Mouse (Mus musculus): ENCODE measurements around the gene Stard10. TPM values are rescaled to one million over a fixed set of nuclear protein-coding genes. Genes with fewer than 3 reads are reported as not detected.

The Stard10 gene
- total and polyA plus RNA-seq, 2 experiments from 2014 or later: 45.9 to 62.6 TPM

DNA sequence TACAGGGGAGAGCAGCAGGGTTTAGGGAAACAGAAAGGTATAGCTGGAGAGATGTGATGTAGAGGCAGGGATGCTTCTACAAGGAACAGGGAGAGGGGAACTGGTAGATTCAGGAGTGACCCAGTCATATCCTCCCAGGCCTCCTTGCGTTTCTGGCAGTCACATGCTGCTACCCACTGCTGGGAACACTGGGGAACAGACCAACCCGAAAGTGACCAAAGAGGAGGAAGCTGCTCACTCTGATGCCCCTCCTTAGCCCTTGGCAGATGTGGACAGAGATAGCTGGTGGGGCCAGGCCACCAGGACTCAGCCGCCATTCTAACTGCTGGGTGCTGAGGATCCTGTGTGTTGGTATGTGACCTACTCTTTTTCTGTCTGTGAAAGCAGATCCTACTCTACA is 66.9 kb downstream of the Stard10 start:
- TF ChIP-seq CTCF (IDR thresholded peaks at IDR 0.05; ENCODE audit: low read depth) (no peak), EP300 (IDR thresholded peaks at IDR 0.05; ENCODE audit: low read depth) (no peak)
- Histone ChIP-seq H3K9me3 (replicated peaks; ENCODE audit: control insufficient read depth, low read length) (no peaks in the 10 kb centered on the region), H3K27me3 (ENCODE audit: control insufficient read depth, insufficient read depth, low read length) (no peaks in the 10 kb centered on the region), H3K27ac (ENCODE audit: low read depth) (no peak overlapping the region), H3K4me2 (ENCODE audit: low read depth, low read length) (no peak overlapping the region), H3K4me1 (ENCODE audit: control insufficient read depth, insufficient read depth) (peaks cover 24% of the 10 kb centered on the region), H3K4me3 (ENCODE audit: low read depth, low read length) (no peak overlapping the region), H3K9ac (replicated peaks; ENCODE audit: low read depth, low read length) (no peak overlapping the region), H3K36me3 (replicated peaks; ENCODE audit: control insufficient read depth, insufficient read depth, low read length) (peaks cover 26% of the 10 kb centered on the region)
- no peak for DNase-seq (ENCODE audit: low spot score)
- no peak for ATAC-seq (ENCODE audit: insufficient read depth, low read depth)
- 83% methylated on average over 3 of the region's 3 CpGs for WGBS

DNA sequence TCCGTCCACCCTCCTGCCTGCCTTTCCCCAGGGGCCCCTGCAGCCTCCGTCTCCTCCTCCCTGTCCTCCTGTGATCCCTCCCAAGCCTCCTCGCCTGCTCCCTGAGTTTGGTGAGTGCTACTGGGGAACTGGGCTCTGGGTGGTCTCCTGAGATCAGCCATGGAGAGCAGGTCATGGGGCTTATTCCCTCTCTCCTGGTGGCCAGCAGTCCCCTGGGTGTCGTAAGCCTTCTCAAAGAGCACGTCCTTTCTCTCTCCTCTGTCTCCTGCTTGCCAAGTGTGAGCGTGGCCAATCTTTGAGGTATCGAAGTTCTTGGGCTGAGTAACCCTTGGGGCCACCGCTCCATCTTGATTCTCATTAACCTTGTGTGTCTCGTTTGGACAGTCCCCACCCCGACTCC is 68.0 kb downstream of the Stard10 start:
- H3K27ac ChIP-seq (ENCODE audit: low read depth): peak overlapping the region; percentile 43
- peak overlapping the region; percentile 22; the same call in 1 of the 2 replicates for H3K4me2 ChIP-seq (ENCODE audit: low read depth, low read length)
- H3K36me3 ChIP-seq (replicated peaks; ENCODE audit: control insufficient read depth, insufficient read depth, low read length): peaks cover 30% of the 10 kb centered on the region
- H3K4me3 ChIP-seq (ENCODE audit: low read depth, low read length): no peak overlapping the region
- DNase-seq (ENCODE audit: low spot score): no peak
- ATAC-seq (ENCODE audit: insufficient read depth, low read depth): no peak
- H3K27me3 ChIP-seq (ENCODE audit: control insufficient read depth, insufficient read depth, low read length): no peaks in the 10 kb centered on the region
- TF ChIP-seq EP300 (IDR thresholded peaks at IDR 0.05; ENCODE audit: low read depth) (no peak), CTCF (IDR thresholded peaks at IDR 0.05; ENCODE audit: low read depth) (no peak)
- 50% methylated on average over 10 of the region's 10 CpGs for WGBS
- no peaks in the 10 kb centered on the region for H3K9me3 ChIP-seq (replicated peaks; ENCODE audit: control insufficient read depth, low read length)
- no peak overlapping the region for H3K9ac ChIP-seq (replicated peaks; ENCODE audit: low read depth, low read length)
- peaks cover 16% of the 10 kb centered on the region for H3K4me1 ChIP-seq (ENCODE audit: control insufficient read depth, insufficient read depth)

DNA sequence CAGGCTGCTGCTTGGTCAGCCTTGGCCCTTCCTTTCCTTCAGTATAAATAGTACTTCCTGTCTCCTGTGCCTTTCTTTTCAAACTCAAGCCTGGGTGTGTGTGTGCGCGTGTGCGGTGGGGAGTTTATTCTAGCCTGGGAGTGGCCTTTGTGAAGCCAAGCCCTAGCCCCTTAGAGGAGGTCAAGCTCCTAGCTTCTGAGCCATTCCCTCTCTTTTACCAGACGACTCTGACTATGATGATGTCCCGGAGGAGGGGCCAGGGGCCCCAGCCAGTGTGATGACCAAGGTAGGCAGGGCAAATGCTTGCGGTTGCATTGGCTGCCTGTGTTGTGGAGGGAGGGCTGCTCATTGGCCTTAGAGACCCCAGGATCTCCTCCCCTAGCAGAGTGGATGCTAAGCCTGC is 68.4 kb downstream of the Stard10 start:
- H3K36me3 ChIP-seq (replicated peaks; ENCODE audit: control insufficient read depth, insufficient read depth, low read length): peaks cover 34% of the 10 kb centered on the region
- peak; percentile 45 for DNase-seq (ENCODE audit: low spot score)
- WGBS: 52% methylated on average over 6 of the region's 6 CpGs
- TF ChIP-seq CTCF (IDR thresholded peaks at IDR 0.05; ENCODE audit: low read depth) (no peak), EP300 (IDR thresholded peaks at IDR 0.05; ENCODE audit: low read depth) (no peak)
- peaks cover 19% of the 10 kb centered on the region for H3K4me1 ChIP-seq (ENCODE audit: control insufficient read depth, insufficient read depth)
- H3K9ac ChIP-seq (replicated peaks; ENCODE audit: low read depth, low read length): no peak overlapping the region; the same call in 1 of the 2 replicates
- H3K27me3 ChIP-seq (ENCODE audit: control insufficient read depth, insufficient read depth, low read length): no peaks in the 10 kb centered on the region
- peak overlapping the region; percentile 22; the same call in 1 of the 2 replicates for H3K4me2 ChIP-seq (ENCODE audit: low read depth, low read length)
- no peaks in the 10 kb centered on the region for H3K9me3 ChIP-seq (replicated peaks; ENCODE audit: control insufficient read depth, low read length)
- H3K4me3 ChIP-seq (ENCODE audit: low read depth, low read length): peak overlapping the region; percentile 12; the same call in 1 of the 2 replicates
- peak; percentile 40 for ATAC-seq (ENCODE audit: insufficient read depth, low read depth)
- peak overlapping the region; percentile 43 for H3K27ac ChIP-seq (ENCODE audit: low read depth)

DNA sequence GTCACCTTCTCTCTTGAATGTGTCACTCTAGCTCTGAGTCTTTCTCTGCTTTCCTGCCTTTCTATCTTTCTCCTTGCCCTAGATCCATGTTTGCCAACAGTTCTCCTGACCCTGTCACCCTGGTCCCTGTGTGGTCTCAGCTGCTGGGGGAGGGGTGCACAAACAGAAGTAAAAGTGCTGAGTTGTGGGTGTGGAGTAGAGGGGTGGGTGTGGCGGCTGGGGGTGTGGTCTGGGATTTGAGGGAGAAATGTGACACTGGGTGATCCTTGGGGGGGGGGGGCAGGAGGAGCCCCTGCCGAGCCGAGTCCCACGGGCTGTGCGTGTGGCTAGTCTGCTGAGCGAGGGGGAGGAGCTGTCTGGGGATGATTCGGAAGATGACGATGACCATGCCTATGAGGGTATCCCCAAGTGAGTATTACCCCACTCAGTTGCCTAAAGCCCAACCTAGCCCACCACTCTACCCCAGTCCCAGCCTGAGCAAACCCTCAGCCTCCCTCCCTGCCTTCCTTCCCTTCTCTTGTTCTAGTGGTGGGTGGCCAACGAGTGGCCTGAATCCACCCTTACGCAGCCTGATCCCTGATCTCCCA is 69.1 kb downstream of the Stard10 start:
- H3K4me1 ChIP-seq (ENCODE audit: control insufficient read depth, insufficient read depth): peaks cover 24% of the 10 kb centered on the region
- peak overlapping the region; percentile 22; the same call in 1 of the 2 replicates for H3K4me2 ChIP-seq (ENCODE audit: low read depth, low read length)
- DNase-seq (ENCODE audit: low spot score) (no peak), ATAC-seq (ENCODE audit: insufficient read depth, low read depth) (no peak; the same call in 1 of the 2 replicates)
- peaks cover 34% of the 10 kb centered on the region for H3K36me3 ChIP-seq (replicated peaks; ENCODE audit: control insufficient read depth, insufficient read depth, low read length)
- no peak overlapping the region for H3K4me3 ChIP-seq (ENCODE audit: low read depth, low read length)
- no peak overlapping the region for H3K27ac ChIP-seq (ENCODE audit: low read depth)
- no peaks in the 10 kb centered on the region for H3K27me3 ChIP-seq (ENCODE audit: control insufficient read depth, insufficient read depth, low read length)
- WGBS: 50% methylated on average over 10 of the region's 10 CpGs
- H3K9me3 ChIP-seq (replicated peaks; ENCODE audit: control insufficient read depth, low read length): no peaks in the 10 kb centered on the region
- H3K9ac ChIP-seq (replicated peaks; ENCODE audit: low read depth, low read length): no peak overlapping the region; the same call in 1 of the 2 replicates
- TF ChIP-seq EP300 (IDR thresholded peaks at IDR 0.05; ENCODE audit: low read depth) (no peak), CTCF (IDR thresholded peaks at IDR 0.05; ENCODE audit: low read depth) (no peak)

GRCm38 (mm10) chr7:101389256-101389655 is 72.4 kb downstream of the Stard10 start:
- 31% methylated on average over 6 of the region's 6 CpGs for WGBS
- ATAC-seq (ENCODE audit: insufficient read depth, low read depth) (no peak), DNase-seq (ENCODE audit: low spot score) (no peak)
- no peak overlapping the region for H3K4me2 ChIP-seq (ENCODE audit: low read depth, low read length)
- no peak for TF ChIP-seq CTCF (IDR thresholded peaks at IDR 0.05; ENCODE audit: low read depth)
- TF ChIP-seq EP300 (IDR thresholded peaks at IDR 0.05; ENCODE audit: low read depth): no peak
- H3K9ac ChIP-seq (replicated peaks; ENCODE audit: low read depth, low read length): no peak overlapping the region
- H3K4me3 ChIP-seq (ENCODE audit: low read depth, low read length): no peak overlapping the region
- H3K4me1 ChIP-seq (ENCODE audit: control insufficient read depth, insufficient read depth): peaks cover 46% of the 10 kb centered on the region
- no peak overlapping the region for H3K27ac ChIP-seq (ENCODE audit: low read depth)
- H3K36me3 ChIP-seq (replicated peaks; ENCODE audit: control insufficient read depth, insufficient read depth, low read length): peaks cover 34% of the 10 kb centered on the region
- H3K27me3 ChIP-seq (ENCODE audit: control insufficient read depth, insufficient read depth, low read length): no peaks in the 10 kb centered on the region
- H3K9me3 ChIP-seq (replicated peaks; ENCODE audit: control insufficient read depth, low read length): no peaks in the 10 kb centered on the region

All from heart, postnatal 0 days (tissue).